Mouse (Mus musculus): ENCODE results near the gene Lrtm2.

Lrtm2 gene

DNA sequence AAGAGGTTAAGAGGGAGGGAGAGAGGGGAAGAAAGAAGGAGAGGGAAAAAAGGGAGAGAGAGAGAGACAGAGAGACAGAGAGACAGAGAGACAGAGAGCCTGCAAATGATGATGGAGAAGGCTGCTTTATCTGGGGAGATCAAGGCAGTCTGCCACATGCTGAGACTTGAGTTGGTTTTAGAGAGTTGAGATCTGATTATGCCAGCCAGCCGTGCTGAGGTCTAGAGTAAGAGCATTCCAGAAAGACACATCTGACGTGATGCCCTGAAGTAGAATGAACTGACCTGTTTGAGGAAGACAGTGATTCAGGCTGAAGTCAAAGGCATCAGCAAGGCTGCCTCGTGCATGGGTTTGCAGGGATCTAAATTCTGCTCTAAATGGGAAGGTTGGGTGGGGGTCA lies 3.3 kb upstream of the Lrtm2 start:
- DNase-seq = no peak

DNA sequence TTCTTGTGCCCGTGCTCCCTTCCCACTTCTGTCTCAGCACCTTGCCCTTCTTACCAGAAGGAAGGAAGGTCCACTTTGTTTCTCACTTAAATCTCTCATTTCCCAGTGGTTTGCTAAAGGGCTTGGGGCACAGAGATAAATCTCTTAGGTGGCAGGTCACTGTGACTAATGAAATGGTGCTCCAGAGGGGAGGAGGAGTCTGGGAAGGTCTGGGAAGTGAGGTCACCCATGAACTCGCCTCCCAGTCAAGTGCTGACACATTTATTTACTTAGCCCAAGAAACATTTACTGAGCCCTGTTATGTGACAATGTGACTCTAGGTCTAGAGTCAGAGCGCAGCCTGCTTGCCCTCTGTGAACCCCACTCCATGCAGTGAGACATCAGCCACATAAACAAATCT lies 2.6 kb upstream of the Lrtm2 start:
- no peak for DNase-seq

DNA sequence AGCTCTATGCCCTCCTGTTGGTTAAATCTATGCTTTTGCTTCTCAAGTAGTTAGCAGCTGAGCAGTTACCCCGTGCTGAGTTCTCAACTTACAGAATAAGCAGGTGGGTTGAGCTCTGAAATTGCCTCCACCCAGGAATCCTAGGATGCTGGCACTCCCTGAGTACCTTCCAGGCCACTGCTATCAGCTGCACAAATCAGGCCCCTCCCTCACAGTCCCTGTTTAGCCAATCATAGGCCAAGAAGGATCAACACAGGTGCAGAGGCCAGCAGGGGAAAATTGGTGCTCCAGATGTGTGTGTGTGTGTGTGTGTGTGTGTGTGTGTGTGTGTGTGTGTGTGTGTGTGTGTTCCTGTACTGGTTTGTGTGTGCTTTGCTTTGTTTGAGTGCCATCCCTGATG lies 1.5 kb upstream of the Lrtm2 start:
- no peak for DNase-seq

DNA sequence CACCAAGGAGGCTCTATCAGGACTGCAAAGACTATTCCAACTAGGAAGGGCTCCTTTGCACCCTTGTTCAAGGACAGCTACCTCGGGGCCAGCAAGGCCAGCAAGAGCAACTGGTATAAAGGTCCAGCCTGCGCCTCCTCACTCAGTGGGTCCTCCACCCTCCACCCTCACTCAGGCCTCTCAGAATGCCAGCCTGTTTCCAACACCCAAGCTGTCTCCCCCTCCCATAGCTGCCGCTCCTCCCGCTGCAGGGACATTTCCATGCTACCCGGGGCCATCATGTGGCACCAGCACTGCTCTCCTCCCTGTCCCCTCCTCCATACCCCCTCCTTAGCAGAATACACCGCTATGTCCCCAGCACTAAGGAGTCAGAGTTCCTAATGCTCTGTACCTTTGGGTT lies 630 bp downstream of the Lrtm2 start:
- DNase-seq = peak; percentile 40 to 51

DNA sequence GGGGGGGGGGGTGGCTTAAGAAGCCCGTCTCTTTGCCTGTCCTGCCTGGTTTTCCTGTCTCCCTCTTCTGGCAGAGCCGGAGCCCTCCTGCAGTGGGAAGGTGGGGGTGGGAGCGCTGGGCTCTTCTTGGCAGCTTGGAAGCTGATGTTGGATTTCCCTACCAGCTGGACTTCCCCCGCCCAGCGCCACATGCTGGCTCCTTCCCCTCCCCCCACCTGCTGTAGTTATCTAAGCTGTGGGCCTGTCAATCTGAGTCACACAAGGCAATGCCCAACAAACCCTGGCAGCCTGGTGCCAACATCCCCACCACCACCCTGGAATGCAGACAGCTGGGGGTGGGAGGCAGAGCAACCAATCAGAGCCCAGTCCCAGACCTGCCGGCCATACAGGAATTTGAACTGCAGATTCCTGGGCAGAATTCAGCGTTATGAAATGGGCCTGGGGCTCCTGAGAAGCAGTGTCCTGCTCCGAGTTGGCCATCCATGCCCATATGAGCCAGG lies 1.3 kb downstream of the Lrtm2 start:
- peak; percentile 61 to 84 for DNase-seq

DNA sequence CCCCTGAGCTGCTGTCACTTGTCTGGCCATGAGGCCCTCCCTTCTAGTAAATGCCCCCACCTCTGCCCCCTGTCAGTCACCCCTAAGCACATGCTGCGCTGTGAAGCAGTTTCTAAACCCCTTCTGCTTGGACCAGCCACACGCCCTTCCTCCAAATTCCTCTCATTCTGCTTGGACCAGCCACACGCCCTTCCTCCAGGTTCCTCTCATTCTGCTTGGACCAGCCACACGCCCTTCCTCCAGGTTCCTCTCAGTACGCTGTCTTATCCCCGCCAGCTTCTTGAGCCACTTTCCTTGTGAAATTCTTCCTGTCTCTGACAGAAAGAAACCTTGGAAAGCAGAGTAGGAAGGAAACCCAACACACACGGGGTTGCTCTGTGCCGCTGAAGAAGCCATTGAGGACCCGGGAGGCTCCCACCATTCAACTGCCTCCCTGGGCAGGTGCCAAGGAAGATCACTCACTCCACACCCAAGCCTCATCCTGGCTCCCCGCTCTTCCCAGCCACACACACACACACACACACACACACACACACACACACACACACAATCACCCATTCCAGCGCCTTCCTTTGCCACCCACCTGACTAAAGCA lies 1.9 kb downstream of the Lrtm2 start:
- peak; percentile 55 to 76 for DNase-seq

DNA sequence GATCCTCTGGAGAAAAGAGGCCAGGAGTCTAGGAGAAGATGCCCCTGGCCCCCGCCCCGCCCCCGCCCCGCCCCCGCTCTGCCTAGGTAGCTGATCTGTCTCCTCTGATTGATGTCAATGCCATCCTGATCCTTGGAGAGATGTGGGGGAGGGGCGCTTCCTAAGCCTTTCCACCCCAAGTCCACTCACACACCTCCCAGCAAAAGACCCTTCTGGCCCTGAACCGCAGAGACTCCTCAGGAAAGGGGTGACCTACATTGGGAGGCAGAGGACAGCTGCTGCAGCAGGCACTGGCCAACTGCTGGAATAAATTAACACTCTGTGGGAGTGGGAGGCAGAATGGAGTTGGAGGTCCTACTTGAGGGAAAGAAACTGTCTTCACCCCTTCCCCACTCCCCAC lies 4.0 kb downstream of the Lrtm2 start:
- DNase-seq = no peak

DNA sequence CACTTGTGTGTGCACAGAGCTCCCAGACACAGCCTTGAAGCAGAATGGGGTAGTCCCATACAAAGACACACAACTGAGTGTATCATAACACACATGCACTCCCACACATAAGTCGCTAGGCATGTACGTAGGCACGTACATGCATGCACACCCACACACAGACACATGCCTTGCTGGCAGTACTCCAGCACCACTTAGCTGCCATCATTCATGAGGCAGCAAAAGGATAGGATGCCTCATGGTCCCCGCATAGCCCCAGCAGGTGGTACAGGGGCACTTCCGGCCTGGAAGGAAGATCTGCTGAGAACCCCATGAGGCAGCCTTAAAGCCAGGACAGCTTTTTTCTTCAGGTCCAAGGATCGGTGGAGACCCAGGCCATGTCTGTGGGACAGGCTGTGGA lies 4.6 kb downstream of the Lrtm2 start:
- DNase-seq = peak in 1 of 2 experiments; percentile 57

DNA sequence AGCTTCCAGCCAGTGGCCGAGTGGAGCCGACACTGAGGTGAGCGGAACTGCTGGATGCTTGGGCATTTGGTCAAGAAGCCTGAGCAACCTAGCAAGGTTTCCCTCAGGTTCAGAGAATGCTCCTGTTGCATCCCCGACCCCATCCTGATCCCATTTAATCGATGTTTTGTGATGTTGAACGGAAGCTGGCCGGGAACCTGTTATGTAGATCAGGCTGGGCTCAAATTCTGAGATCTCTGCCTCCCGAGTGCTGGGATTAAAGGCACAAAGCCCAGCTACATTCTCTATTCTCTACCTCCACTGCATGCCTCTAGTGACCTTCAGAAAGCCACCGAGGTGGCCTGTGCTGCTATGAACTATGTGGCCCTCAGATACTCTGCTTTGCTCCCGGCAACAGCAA lies 5.8 kb downstream of the Lrtm2 start:
- no peak for DNase-seq

DNA sequence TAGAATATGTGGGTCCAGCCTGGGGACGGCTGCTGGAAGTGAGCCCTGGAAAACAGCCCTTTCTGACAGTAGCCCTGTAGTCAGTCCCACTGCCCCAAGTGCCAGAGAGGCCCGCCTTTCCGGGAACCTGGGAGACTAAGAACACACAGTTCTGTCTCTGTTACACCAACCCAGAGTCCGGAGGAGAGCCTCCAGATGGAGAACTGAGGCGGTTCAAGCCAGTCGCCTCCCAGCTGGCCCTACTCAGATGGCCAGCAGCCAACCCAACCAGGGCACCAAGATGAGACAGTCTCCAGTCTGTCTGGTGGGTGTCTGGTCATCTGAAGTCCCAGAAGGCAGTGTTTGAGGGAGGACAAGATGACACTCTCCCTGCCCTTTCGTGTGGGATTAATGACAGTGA lies 8.8 kb downstream of the Lrtm2 start:
- DNase-seq = peak; percentile 51 to 74

DNA sequence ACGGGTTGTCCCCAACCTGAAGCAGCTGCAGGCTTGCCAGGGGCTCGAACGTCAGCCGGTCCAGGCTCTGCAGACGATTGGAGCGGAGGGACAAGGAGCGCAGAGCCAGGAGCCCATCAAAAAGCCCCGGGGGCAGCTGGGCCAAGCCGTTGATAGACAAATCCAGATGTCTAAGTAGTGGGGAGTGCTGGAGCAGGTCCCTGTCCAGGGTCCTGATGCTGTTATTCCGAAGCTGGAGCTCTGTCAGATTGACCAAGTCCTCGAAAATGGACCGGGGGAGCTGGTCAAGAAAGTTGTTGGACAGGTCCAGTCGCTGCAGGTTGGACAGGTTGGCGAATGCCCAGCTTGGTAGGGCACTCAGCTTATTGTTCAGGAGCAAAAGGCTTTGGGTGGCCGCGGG lies 10.1 kb downstream of the Lrtm2 start:
- no peak for DNase-seq

DNA sequence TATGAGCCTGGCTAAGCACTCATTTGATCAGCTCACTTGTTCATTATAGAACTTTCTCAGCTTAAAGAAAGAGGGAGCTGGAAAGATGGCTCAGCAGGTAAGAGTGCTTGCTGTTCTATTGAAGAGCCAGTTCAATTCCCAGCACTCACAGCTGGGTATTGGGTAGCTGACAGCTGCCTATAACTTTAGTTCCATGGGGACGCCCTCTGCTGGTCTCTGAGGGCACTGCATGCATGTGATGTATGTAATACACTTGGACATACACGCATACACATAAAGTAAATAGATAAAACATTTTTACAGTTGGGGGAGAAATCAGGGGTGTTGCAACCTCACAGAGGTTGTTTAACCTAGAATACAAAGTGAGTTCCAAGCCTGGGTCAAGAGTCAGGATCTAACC lies 11.2 kb downstream of the Lrtm2 start:
- peak in 1 of 2 experiments; percentile 70 for DNase-seq

DNA sequence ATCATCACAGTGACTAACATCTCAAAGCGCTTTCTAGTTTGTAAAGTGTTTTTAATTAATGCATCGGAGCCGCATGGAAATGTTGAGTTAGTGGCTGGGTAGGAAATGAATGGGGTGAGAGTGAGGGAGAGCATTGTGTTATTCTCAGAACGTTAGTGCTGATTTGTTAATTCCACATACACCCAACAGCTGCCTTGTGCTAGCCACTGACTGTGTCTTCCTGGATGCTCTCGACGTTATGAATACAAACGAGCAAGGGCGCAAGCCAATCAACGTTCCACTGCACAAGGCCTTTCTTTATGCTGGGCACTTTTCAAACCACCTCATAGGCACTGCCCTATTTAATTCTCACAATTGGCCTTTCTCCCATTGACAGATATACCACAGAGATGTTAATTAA lies 11.8 kb downstream of the Lrtm2 start:
- DNase-seq = no peak

DNA sequence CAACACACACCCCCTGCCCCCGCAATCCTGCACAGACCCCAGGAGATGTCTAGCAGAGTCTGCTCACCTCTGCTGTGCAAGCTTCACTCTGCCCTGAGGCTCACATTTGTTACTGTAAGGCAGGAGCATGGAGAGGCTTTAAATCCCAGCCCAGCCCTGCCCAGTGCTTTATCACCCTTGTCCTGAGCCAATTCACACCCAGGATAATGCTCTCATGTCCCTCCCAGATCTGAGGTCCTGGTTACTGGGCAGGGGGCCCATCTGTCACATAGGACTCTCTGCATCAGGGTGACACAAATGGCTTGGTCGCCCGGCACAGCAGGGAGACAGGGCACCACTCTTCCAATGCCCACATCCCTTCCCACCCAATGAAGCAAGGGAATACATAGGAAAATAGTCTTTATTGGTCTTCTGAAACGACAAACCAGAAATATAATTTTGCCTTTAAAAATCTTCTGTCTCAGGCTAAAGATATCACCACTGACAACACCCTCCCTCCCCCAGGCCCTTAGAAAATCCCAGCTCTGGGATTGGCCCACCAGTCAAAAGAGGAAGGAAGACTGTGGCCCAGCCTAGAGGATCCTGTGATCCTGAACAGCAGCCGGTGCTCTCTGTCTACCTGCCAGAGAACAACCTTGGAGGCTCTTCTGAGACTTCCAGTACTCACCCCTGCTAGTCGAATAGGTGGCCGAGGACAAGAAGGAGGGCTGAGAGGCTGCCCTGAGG lies 15.7 kb downstream of the Lrtm2 start:
- peak; percentile 61 to 64 for DNase-seq

DNA sequence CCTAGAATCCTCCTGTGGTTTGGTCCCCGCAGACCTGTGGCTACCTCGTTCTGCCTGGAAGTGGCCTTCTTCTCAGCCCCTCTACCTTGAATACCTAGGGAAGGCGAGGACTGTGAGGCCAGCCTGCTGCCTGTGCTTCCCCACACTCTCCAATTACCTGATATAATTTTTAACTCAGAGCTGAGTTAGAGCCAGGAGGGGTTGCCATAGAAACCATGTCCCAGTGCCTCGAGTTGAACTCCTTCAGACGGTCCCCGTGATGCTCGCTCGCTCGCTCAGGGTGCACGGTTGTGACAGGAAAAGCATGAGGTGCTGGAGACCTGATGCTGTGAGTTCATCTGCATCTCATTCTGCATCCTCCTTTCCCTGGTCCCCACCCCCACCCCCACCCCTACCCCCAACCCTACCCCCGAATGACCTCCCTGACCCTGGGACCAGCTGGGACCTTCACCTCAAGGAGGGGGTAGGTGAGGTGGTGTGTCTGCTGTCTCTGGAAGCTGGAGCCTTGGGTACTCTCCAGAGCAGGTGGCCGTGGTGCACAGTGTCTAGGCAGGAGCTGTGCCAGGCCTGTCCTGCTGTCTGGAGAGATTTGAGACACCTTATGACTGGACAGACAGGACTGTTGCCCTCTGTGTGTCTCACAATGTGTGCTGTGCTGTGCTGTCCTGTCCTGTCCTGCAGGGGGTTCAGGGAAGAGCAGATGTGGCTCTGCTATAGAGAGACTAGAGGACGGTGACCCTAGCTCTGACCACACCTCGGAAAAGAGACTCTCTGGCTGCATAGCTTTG lies 16.8 kb downstream of the Lrtm2 start:
- DNase-seq = peak; percentile 42

DNA sequence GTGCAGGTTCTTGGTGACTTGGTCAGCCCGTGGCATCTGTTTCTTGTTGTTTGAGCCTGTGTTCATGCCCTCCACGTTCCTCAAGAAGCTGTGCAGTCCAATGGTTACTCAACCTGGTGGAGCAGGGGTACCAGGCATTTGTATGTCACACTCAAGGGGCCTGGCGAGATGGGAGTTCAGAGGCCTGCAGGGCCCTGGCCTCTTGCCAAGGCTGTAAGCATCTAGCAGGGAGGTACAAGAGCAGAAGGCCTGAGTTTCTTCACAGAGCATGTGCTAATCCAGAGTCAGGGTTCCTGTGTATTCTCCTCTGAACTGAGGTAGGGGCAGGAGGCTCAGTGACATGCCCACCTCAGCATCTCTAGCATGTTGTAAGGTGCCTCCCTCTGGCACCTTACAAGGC lies 17.5 kb downstream of the Lrtm2 start:
- peak; percentile 53 to 54 for DNase-seq

DNA sequence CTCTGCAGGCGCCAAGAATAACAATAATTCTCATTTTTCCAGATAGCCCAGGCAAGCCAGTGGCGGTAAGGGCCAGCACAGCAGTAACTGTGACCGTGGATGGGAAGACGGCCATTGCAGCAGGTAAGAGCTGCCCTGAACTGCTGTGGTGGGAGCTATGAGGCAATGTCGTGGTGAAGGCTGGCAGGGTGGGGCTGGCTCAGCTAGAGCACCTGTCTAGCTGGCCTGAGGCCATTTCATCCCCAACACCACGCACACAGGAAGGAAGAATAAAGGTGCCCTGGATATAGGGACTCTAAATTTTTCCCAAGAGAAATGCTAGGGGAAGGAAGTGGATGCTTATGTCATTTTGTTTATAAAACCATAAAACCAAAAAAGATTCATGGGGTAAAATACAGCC lies 18.2 kb downstream of the Lrtm2 start:
- DNase-seq = peak in 1 of 2 experiments; percentile 50

DNA sequence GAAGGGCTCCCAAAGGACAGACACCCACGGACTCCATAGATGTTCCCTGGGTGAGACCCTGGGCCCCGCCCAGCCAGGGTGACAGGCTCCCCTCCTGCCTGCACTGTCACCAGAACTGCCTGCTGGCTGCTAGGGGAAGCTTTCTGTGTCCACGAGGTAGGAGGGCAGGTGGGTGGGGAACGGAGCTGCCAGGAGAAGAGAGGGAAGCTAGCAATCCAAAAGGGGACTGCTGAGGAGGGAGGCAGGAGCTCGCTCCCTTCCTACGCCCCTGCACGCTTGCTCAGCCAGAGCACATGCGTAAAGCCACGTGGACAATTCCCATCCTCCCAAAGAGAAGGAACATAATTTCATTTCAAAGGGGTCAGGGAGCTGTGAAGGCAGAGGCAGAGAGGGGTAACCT lies 20.4 kb downstream of the Lrtm2 start:
- peak; percentile 3 to 5 for DNase-seq

DNA sequence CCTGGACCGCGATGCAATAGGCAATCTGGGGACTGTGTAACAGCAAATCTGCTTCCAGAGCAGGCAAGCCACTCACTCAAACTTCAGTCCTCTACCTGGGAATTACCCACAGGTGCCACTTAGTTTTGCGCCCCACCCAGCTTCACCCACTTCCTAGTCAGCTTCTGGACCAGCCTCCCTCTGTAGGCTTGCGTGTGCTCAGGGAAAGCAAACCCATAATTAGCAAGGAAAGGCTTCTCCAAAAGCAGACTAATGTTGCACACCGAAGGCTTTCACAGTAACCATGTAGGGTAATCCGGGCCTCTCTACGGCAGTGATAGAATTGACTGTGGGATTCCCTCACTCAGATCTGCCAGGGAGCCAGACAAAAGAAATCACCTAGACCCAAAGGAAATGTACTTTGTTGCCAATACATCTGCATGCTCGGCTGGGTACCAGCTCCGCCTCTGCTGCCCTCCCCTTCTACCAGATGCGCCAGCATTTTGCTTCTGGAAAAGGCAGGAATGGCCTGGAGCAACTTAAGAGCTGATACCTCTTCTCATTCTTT lies 22.6 kb downstream of the Lrtm2 start:
- no peak for DNase-seq

DNA sequence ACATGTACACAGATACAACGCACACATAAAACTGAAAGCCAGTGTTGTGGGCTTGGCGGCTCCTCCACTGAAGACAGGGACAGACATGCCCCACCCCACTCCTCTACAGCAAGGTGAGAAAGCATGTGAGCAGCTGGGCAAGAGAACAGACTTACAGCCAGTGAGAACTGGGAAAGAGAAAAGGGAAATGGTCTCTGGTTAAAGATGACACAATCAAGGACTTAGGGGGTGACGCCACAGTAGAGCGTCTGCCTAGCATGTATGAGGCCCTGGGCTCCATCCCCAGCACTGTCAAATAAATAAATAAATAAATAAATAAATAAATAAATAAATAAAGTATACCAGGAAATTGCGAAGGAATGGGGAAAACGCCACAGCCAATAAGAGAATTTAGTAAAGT lies 27.2 kb downstream of the Lrtm2 start:
- DNase-seq = no peak

DNA sequence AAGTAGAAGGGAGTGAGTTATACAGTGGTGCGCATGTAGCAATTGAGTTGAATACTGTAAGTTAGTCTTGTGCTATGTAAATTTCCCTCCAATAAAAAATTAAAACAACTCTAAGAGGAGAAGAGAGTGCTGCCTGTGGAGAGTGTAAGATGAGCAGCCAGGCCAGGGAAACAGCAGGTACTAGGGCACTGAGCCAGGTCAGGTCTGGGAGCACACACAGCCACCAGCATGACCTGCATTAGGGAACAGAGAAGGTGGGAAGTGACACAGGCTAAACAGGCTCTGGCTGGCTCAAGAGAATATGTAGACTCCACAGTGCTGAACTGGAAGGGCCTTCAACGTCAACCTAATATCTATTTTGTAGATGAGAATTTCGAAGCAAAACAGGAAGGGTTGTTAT lies 29.3 kb downstream of the Lrtm2 start:
- peak; percentile 78 to 86 for DNase-seq

DNA sequence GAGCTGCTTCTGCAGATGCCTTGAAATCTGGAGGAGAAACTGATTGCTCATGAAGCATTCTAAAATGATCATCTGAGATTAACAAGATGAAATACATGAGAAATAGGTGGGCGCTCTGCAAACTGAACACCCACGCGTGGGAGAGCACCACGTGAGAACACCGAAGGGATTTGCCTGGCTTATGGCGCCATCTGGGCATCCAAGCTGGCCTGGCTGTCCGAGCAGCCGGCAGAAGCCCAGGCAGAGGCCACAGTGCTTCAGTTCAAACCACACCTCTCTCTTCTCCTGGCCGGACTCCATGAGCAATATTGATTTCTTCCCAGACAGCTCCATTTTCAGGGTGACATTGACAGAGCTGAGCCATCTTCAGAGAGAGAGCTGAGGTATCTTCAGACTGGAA lies 49.8 kb downstream of the Lrtm2 start:
- DNase-seq = peak; percentile 80 to 83

DNA sequence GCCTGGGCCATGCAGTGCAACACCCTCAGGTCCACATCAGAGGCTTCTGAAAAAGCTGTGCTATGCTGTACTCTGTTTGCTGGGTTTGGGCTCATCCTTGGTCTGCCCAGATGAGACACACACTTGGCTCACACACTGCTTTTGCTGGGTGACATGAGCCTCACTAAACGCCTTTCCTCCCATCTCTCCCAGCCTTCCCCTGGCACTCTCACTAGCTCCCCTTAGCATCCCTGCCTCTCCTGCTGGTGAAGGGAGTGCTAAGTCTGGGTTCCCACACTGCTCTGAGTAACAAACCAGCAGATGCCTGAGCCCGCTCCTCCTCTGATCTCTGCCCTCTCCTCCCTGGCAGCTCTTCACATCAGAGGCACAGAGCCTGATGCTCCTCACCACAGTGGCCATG lies 53.9 kb downstream of the Lrtm2 start:
- no peak for DNase-seq

All from cerebellum, postnatal 14 days (tissue).